Mouse (Mus musculus) lung, embryonic 16.5 days (tissue): ENCODE measurements around the gene Zfp618. TPM values are rescaled to one million over a fixed set of nuclear protein-coding genes. Genes with fewer than 3 reads are reported as not detected.
A peak's percentile ranks its signal among the peaks of the same experiment; 100 is the strongest.

Experiments used
- ATAC-seq: fragments of 200-750 bp; cut with Nextera tagmentation; 2 replicates; pipeline ENCODE4 v1.8.0; 2017; ENCODE audit warnings: low read depth, mild to moderate bottlenecking, moderate library complexity
- H3K27ac ChIP-seq: fragments of 300-500 bp; sonication (generic); 2 replicates; pipeline ENCODE4 v1.5.1; 2014; ENCODE audit warnings: mild to moderate bottlenecking, control low read depth, low read length
- H3K27me3 ChIP-seq: fragments of 300-500 bp; sonication (generic); 2 replicates; pipeline ENCODE4 v1.6.1; 2014; ENCODE audit warnings: low read depth, low read length, mixed read lengths; ENCODE audit not compliant: control insufficient read depth, insufficient read depth
- H3K36me3 ChIP-seq: fragments of 300-500 bp; sonication (generic); 2 replicates; pipeline ENCODE4 v1.6.1; 2014; ENCODE audit warnings: low read length; ENCODE audit not compliant: control insufficient read depth, insufficient read depth
- H3K4me1 ChIP-seq: fragments of 300-500 bp; sonication (generic); replicated peaks from 2 replicates; pipeline ENCODE4 v1.6.1; 2014; ENCODE audit warnings: low read length, mixed read lengths; ENCODE audit not compliant: control insufficient read depth, insufficient read depth
- H3K4me2 ChIP-seq: fragments of 300-500 bp; sonication (generic); 2 replicates; pipeline ENCODE4 v1.6.1; 2014; ENCODE audit warnings: low read depth, low read length, control low read depth
- H3K4me3 ChIP-seq: fragments of 300-500 bp; sonication (generic); 2 replicates; pipeline ENCODE4 v1.5.1; 2014; ENCODE audit warnings: mild to moderate bottlenecking, low read length, control low read depth
- H3K9ac ChIP-seq: fragments of 300-500 bp; sonication (generic); 2 replicates; pipeline ENCODE4 v1.6.1; 2014; ENCODE audit warnings: low read length, control low read depth
- H3K9me3 ChIP-seq: fragments of 300-500 bp; sonication (generic); 2 replicates; pipeline ENCODE4 v1.6.1; 2016; ENCODE audit warnings: low read length; ENCODE audit not compliant: control insufficient read depth
- WGBS: fragments of 180-500 bp; shearing (Covaris S2); extraction: QIAGEN DNeasy Blood & Tissue Kit; methylation state at CpG from one replicate; pipeline ENCODE4 v1.1.7; 2014; 5-methylcytosine and 5-hydroxymethylcytosine counted together
- polyA plus RNA-seq: library from polyadenylated mRNA; unstranded; fragments of >200 nt; fragmentation: Nextera tagmentation; extraction: Ambion mirVana; gene quantifications from 2 replicates; pipeline ENCODE4 v1.2.1, GENCODE M21; 2015

Zfp618 gene
- polyA plus RNA-seq, 1 experiment from 2014 or later = 26.7 TPM

GRCm38 (mm10) chr4:63005446-63006185 lies 40.2 kb downstream of the Zfp618 start:
- no peaks in the 10 kb centered on the region for H3K9me3 ChIP-seq
- no peak overlapping the region for H3K27ac ChIP-seq
- no peak overlapping the region for H3K4me2 ChIP-seq
- 58% methylated on average over 10 of the region's 10 CpGs for WGBS
- H3K4me3 ChIP-seq = no peak overlapping the region
- H3K9ac ChIP-seq = no peak overlapping the region
- ATAC-seq = no peak
- H3K27me3 ChIP-seq = no peaks in the 10 kb centered on the region
- H3K4me1 ChIP-seq = peaks cover 20% of the 10 kb centered on the region
- no peaks in the 10 kb centered on the region for H3K36me3 ChIP-seq

GRCm38 (mm10) chr4:63006198-63007155 lies 41.1 kb downstream of the Zfp618 start:
- Histone ChIP-seq H3K4me1 (peaks cover 17% of the 10 kb centered on the region), H3K27ac (no peak overlapping the region), H3K36me3 (no peaks in the 10 kb centered on the region), H3K27me3 (no peaks in the 10 kb centered on the region), H3K9me3 (no peaks in the 10 kb centered on the region), H3K4me2 (no peak overlapping the region), H3K4me3 (no peak overlapping the region), H3K9ac (no peak overlapping the region)
- 62% methylated on average over 7 of the region's 7 CpGs for WGBS
- ATAC-seq = no peak

- WGBS = 83% methylated on average over 9 of the region's 9 CpGs
- H3K4me1 ChIP-seq = peaks cover 17% of the 10 kb centered on the region
Measured at GRCm38 (mm10) chr4:63008206-63008605, 42.8 kb downstream of the Zfp618 start.

GRCm38 (mm10) chr4:63008822-63009221 lies 43.4 kb downstream of the Zfp618 start:
- peaks cover 17% of the 10 kb centered on the region for H3K4me1 ChIP-seq
- no peaks in the 10 kb centered on the region for H3K9me3 ChIP-seq
- ATAC-seq = no peak
- H3K4me2 ChIP-seq = no peak overlapping the region
- H3K9ac ChIP-seq = no peak overlapping the region
- WGBS = 52% methylated on average over 3 of the region's 3 CpGs
- no peak overlapping the region for H3K27ac ChIP-seq
- H3K27me3 ChIP-seq = no peaks in the 10 kb centered on the region
- H3K36me3 ChIP-seq = no peaks in the 10 kb centered on the region
- no peak overlapping the region for H3K4me3 ChIP-seq

More at GRCm38 (mm10) chr4:63008206-63008605, 42.8 kb downstream of the Zfp618 start:
- Histone ChIP-seq H3K9me3 (no peaks in the 10 kb centered on the region), H3K9ac (no peak overlapping the region), H3K27me3 (no peaks in the 10 kb centered on the region), H3K4me3 (no peak overlapping the region), H3K4me2 (no peak overlapping the region), H3K27ac (no peak overlapping the region), H3K36me3 (no peaks in the 10 kb centered on the region)
- ATAC-seq = no peak

- H3K4me2 ChIP-seq = no peak overlapping the region
- H3K9me3 ChIP-seq = peaks cover 2% of the 10 kb centered on the region; the same call in 1 of the 2 replicates
- no peak overlapping the region for H3K4me3 ChIP-seq
- H3K27me3 ChIP-seq = no peaks in the 10 kb centered on the region
- no peak overlapping the region for H3K27ac ChIP-seq
- ATAC-seq = no peak
- no peak overlapping the region for H3K9ac ChIP-seq
- peaks cover 17% of the 10 kb centered on the region for H3K4me1 ChIP-seq
- no peaks in the 10 kb centered on the region; the same call in 1 of the 2 replicates for H3K36me3 ChIP-seq
- 67% methylated on average over 1 of the region's 1 CpGs for WGBS
Measured at GRCm38 (mm10) chr4:63009821-63010220, 44.4 kb downstream of the Zfp618 start.

GRCm38 (mm10) chr4:63010226-63010625 lies 44.9 kb downstream of the Zfp618 start:
- H3K4me2 ChIP-seq = no peak overlapping the region

GRCm38 (mm10) chr4:63018616-63019015 lies 53.2 kb downstream of the Zfp618 start:
- no peak for ATAC-seq
- H3K4me1 ChIP-seq = peaks cover 18% of the 10 kb centered on the region
- peaks cover 2% of the 10 kb centered on the region; the same call in 1 of the 2 replicates for H3K9me3 ChIP-seq
- no peak overlapping the region for H3K27ac ChIP-seq
- no peak overlapping the region for H3K4me3 ChIP-seq
- no peaks in the 10 kb centered on the region for H3K27me3 ChIP-seq
- no peak overlapping the region for H3K4me2 ChIP-seq
- H3K9ac ChIP-seq = no peak overlapping the region
- no peaks in the 10 kb centered on the region; the same call in 1 of the 2 replicates for H3K36me3 ChIP-seq
- WGBS = 77% methylated on average over 10 of the region's 10 CpGs

More at GRCm38 (mm10) chr4:63010226-63010625, 44.9 kb downstream of the Zfp618 start:
- H3K36me3 ChIP-seq = no peaks in the 10 kb centered on the region; the same call in 1 of the 2 replicates
- peaks cover 2% of the 10 kb centered on the region; the same call in 1 of the 2 replicates for H3K9me3 ChIP-seq
- peak; percentile 44 for ATAC-seq
- peaks cover 15% of the 10 kb centered on the region for H3K4me1 ChIP-seq
- H3K4me3 ChIP-seq = no peak overlapping the region
- no peak overlapping the region for H3K9ac ChIP-seq
- H3K27ac ChIP-seq = no peak overlapping the region
- no peaks in the 10 kb centered on the region for H3K27me3 ChIP-seq
- WGBS = 79% methylated on average over 4 of the region's 4 CpGs

- Histone ChIP-seq H3K4me3 (no peak overlapping the region), H3K36me3 (no peaks in the 10 kb centered on the region), H3K4me2 (no peak overlapping the region), H3K9me3 (peaks cover 2% of the 10 kb centered on the region; the same call in 1 of the 2 replicates), H3K27ac (no peak overlapping the region), H3K9ac (no peak overlapping the region), H3K27me3 (no peaks in the 10 kb centered on the region), H3K4me1 (peaks cover 18% of the 10 kb centered on the region)
- WGBS = 63% methylated on average over 4 of the region's 4 CpGs
- ATAC-seq = peak; percentile 51; the same call in 1 of the 2 replicates
Measured at GRCm38 (mm10) chr4:63019428-63019858, 54.1 kb downstream of the Zfp618 start.
